Mouse (Mus musculus): ENCODE results near the gene Cyp11a1. TPM values are rescaled to one million over a fixed set of nuclear protein-coding genes. Genes with fewer than 3 reads are reported as not detected.
A peak's percentile ranks its signal among the peaks of the same experiment; 100 is the strongest.

Gene Cyp11a1
- polyA plus RNA-seq (2015; fragmentation: Nextera tagmentation; extraction: Ambion mirVana): 0.98 and 1.0 TPM in 2 replicates

DNA sequence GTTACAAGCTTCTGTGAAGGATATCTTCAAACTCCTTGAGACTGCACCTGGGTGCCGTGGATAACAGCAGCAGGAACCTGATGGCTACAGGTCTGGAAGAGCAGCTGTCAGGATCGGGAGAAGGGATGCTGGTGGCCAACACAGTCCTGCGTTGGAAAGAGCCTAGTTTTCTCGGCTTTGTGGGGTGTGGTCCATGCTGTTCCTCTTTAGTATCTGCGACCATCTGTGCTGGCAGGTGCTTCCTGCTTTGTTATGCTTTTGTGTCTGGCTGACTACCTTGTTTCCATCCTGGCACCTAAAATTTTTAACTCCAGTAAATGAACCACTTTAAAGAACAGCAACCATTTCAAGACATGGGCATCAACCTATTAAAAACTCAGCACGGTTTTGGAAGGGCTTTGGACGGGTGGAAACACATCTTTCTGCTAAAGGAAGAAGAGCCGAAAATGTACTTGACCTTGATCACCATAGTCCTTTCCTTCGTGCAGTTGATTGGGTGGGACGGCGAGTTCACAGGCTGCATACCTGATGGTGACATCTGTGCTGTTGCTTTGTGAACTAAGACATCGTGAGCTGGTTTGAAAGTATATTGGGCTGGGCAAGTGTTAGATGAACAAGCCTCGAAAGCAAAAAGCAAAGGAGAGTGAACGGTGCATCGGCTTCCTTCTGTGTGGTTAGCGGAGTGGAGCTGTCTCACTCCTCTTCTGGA, at the start of gene Cyp11a1:
TSS of gene Cyp11a1 (plus strand) at position 659 of the 709 bp plus-strand sequence.
- Histone ChIP-seq H3K27ac (replicated peaks) (no peak within 1 kb of the TSS), H3K4me3 (ENCODE audit: low read depth, low read length) (no peak within 1 kb of the TSS), H3K9ac (ENCODE audit: low read length) (no peak within 1 kb of the TSS), H3K4me1 (replicated peaks; ENCODE audit: control insufficient read depth, insufficient read depth) (no peaks in the 10 kb centered on the region), H3K27me3 (ENCODE audit: control insufficient read depth, insufficient read depth, low read length) (no peaks in the 10 kb centered on the region), H3K4me2 (replicated peaks; ENCODE audit: low read depth) (no peak within 1 kb of the TSS), H3K9me3 (ENCODE audit: control insufficient read depth, low read length) (no peaks in the 10 kb centered on the region), H3K36me3 (ENCODE audit: control insufficient read depth, insufficient read depth, low read length) (no peaks in the 10 kb centered on the region)
- WGBS: 82% methylated on average over 16 of the region's 16 CpGs
- no peak for DNase-seq (ENCODE audit: low spot score)
- TF ChIP-seq EP300 (optimal IDR thresholded peaks at IDR 0.05): no peak
- no peak for TF ChIP-seq CTCF (IDR thresholded peaks at IDR 0.05; ENCODE audit: low read depth)
- ATAC-seq (ENCODE audit: low FRiP score, low TSS enrichment): no peak

DNA sequence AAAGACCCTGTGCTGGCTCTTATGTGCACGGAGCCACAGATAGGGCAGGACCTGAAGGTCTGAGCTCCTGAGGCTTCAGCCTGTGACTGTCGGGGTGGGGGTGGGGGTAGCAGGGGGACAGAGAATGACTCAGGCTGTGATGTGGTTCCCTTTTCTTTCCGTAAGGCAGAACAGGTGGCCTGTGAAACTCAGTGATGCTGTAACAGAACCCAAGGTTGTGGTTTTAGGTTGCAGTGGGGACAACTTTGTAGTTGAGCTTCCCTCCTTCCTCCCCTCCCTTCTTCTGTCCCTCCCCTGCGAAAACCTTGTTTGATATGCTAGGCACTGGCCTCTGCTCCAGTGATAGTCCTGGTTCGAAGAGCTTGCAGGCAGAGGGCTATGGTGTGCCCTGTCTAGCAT, 49.4 kb upstream of the Cyp11a1 start:
- Histone ChIP-seq H3K9ac (ENCODE audit: low read length) (no peak overlapping the region), H3K27ac (replicated peaks) (0 out of 2 replicates have a peak overlapping the region, but pooled peaks have one; percentile 13), H3K36me3 (ENCODE audit: control insufficient read depth, insufficient read depth, low read length) (no peaks in the 10 kb centered on the region), H3K9me3 (ENCODE audit: control insufficient read depth, low read length) (no peaks in the 10 kb centered on the region), H3K4me2 (replicated peaks; ENCODE audit: low read depth) (no peak overlapping the region), H3K4me3 (ENCODE audit: low read depth, low read length) (no peak overlapping the region), H3K4me1 (replicated peaks; ENCODE audit: control insufficient read depth, insufficient read depth) (no peaks in the 10 kb centered on the region), H3K27me3 (ENCODE audit: control insufficient read depth, insufficient read depth, low read length) (no peaks in the 10 kb centered on the region)
- 44% methylated on average over 5 of the region's 5 CpGs for WGBS
- TF ChIP-seq CTCF (IDR thresholded peaks at IDR 0.05; ENCODE audit: low read depth) (no peak), EP300 (optimal IDR thresholded peaks at IDR 0.05) (no peak)
- ATAC-seq (ENCODE audit: low FRiP score, low TSS enrichment) (no peak), DNase-seq (ENCODE audit: low spot score) (no peak)

DNA sequence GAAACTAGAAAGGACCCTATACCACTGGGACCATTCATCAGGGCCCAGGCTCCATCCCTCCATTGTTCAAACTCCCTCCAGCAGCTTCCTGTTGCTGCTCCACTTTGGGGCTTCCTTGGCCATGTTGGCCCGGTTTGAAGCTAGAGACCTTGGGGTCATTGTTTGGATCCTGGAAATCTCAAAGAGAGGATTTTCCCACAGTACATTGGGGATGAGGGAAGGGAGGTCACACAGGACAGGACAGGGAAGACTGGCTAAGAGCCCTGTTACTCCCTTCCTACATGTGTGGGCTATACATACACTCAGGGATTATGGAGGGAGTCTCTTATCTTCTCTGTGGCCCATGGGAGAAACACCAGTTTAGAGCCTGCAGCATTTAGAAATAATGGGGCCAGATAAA, 47.6 kb upstream of the Cyp11a1 start:
- no peaks in the 10 kb centered on the region for H3K27me3 ChIP-seq (ENCODE audit: control insufficient read depth, insufficient read depth, low read length)
- H3K4me2 ChIP-seq (replicated peaks; ENCODE audit: low read depth): no peak overlapping the region
- H3K27ac ChIP-seq (replicated peaks): no peak overlapping the region
- H3K4me3 ChIP-seq (ENCODE audit: low read depth, low read length): no peak overlapping the region
- ATAC-seq (ENCODE audit: low FRiP score, low TSS enrichment) (no peak), DNase-seq (ENCODE audit: low spot score) (no peak)
- TF ChIP-seq EP300 (optimal IDR thresholded peaks at IDR 0.05) (no peak), CTCF (IDR thresholded peaks at IDR 0.05; ENCODE audit: low read depth) (no peak)
- WGBS: 79% methylated on average over 1 of the region's 1 CpGs
- no peaks in the 10 kb centered on the region for H3K4me1 ChIP-seq (replicated peaks; ENCODE audit: control insufficient read depth, insufficient read depth)
- no peaks in the 10 kb centered on the region for H3K9me3 ChIP-seq (ENCODE audit: control insufficient read depth, low read length)
- no peak overlapping the region for H3K9ac ChIP-seq (ENCODE audit: low read length)
- H3K36me3 ChIP-seq (ENCODE audit: control insufficient read depth, insufficient read depth, low read length): no peaks in the 10 kb centered on the region

DNA sequence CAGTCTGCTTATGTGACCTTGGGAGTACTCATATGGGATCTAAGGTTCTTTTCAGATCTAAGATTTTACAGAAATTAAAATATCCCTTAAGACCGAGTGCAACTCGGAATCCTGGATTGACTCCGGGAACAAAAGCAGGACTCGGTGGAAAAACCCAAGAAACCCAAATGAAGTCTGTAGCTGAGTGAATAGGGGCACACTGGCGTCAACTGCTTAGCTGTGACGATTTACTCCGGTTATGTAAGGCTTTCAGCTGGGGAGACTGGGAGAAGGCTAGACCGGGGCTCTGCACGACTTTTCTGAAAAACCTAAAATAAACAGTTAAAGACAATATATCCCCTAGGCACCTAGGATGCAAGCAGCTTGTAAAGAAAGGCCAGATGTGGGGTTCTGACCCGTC, 46.8 kb upstream of the Cyp11a1 start:
- no peak overlapping the region for H3K9ac ChIP-seq (ENCODE audit: low read length)
- H3K27ac ChIP-seq (replicated peaks): no peak overlapping the region
- no peak overlapping the region for H3K4me3 ChIP-seq (ENCODE audit: low read depth, low read length)
- H3K4me2 ChIP-seq (replicated peaks; ENCODE audit: low read depth): no peak overlapping the region
- H3K4me1 ChIP-seq (replicated peaks; ENCODE audit: control insufficient read depth, insufficient read depth): no peaks in the 10 kb centered on the region
- DNase-seq (ENCODE audit: low spot score) (no peak), ATAC-seq (ENCODE audit: low FRiP score, low TSS enrichment) (no peak)
- H3K27me3 ChIP-seq (ENCODE audit: control insufficient read depth, insufficient read depth, low read length): no peaks in the 10 kb centered on the region
- 49% methylated on average over 10 of the region's 10 CpGs for WGBS
- H3K36me3 ChIP-seq (ENCODE audit: control insufficient read depth, insufficient read depth, low read length): no peaks in the 10 kb centered on the region
- TF ChIP-seq EP300 (optimal IDR thresholded peaks at IDR 0.05): no peak
- H3K9me3 ChIP-seq (ENCODE audit: control insufficient read depth, low read length): no peaks in the 10 kb centered on the region

DNA sequence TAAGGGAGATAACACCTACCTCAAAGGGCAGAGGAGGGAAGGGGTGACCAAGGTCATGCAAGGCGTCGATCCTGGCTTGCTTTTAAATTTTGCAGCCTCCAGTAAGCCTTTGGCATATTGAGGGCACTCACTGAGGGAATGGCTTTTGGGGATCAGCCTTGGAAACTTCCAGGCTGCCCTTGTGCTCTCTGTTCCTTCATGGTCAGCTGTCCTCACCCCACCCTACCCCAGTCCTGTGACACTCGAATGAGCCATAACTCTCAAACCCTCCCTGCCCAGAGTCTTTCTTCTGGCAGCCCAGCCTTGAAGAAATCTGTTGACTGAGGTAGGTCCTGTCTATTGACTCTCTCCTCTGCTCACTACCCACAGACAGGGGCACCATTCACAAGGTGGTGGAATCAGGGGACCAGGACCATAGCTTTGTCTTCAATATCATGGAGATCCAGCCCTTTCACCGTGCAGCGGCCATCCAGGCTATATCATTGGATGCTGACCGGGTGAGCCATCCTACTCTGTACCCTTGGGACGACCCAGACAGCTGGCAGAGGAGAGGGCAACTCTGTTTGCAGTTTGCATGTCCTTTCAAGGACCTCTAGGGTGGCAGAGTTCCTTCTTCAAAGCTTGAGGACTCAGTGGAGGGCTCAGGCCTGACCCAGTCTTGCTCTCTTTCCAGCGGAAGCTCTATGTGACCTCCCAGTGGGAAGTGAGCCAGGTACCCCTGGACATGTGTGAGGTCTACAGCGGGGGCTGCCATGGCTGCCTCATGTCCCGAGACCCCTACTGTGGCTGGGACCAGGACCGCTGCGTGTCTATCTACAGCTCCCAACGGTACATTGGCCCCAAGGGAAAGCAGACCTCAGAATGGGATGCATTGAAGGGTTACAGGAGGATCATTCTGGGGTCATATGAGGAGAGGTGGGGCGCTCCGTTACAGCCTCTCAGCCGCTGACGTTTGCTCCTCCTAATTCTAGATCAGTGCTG, 46.0 kb upstream of the Cyp11a1 start:
- Histone ChIP-seq H3K27me3 (ENCODE audit: control insufficient read depth, insufficient read depth, low read length) (no peaks in the 10 kb centered on the region), H3K27ac (replicated peaks) (no peak overlapping the region), H3K9ac (ENCODE audit: low read length) (no peak overlapping the region), H3K4me1 (replicated peaks; ENCODE audit: control insufficient read depth, insufficient read depth) (no peaks in the 10 kb centered on the region), H3K4me2 (replicated peaks; ENCODE audit: low read depth) (no peak overlapping the region), H3K36me3 (ENCODE audit: control insufficient read depth, insufficient read depth, low read length) (no peaks in the 10 kb centered on the region), H3K9me3 (ENCODE audit: control insufficient read depth, low read length) (no peaks in the 10 kb centered on the region), H3K4me3 (ENCODE audit: low read depth, low read length) (no peak overlapping the region)
- 75% methylated on average over 17 of the region's 17 CpGs for WGBS
- TF ChIP-seq CTCF (IDR thresholded peaks at IDR 0.05; ENCODE audit: low read depth): no peak
- TF ChIP-seq EP300 (optimal IDR thresholded peaks at IDR 0.05): no peak
- DNase-seq (ENCODE audit: low spot score) (no peak), ATAC-seq (ENCODE audit: low FRiP score, low TSS enrichment) (no peak)

Measured in stomach, postnatal 0 days (tissue).